Mouse (Mus musculus) kidney, embryonic 16.5 days (tissue): Measurements from ENCODE around the gene Fam53b. TPM values are rescaled to one million over a fixed set of nuclear protein-coding genes. Genes with fewer than 3 reads are reported as not detected.
"Not testable (repeated sequence)": the region's sequence is repeated elsewhere in the genome, so short reads cannot be mapped to it uniquely, and the experiment has no call there.

Experiments
- ATAC-seq: fragments of 200-750 bp; cut with Nextera tagmentation; 2 replicates; pipeline ENCODE4 v1.8.0; 2017; ENCODE audit warnings: moderate TSS enrichment; ENCODE audit not compliant: low FRiP score, low TSS enrichment
- H3K27ac ChIP-seq: fragments of 300-500 bp; sonication (generic); 2 replicates; pipeline ENCODE4 v1.5.1; 2014; ENCODE audit warnings: low read length
- H3K27me3 ChIP-seq: fragments of 300-500 bp; sonication (generic); 2 replicates; pipeline ENCODE4 v1.6.1; 2014; ENCODE audit warnings: low read length, control low read depth, mixed read lengths; ENCODE audit not compliant: insufficient read depth
- H3K36me3 ChIP-seq: fragments of 300-500 bp; sonication (generic); 2 replicates; pipeline ENCODE4 v1.6.1; 2014; ENCODE audit warnings: low read length, control low read depth, mixed read lengths; ENCODE audit not compliant: insufficient read depth
- H3K4me1 ChIP-seq: fragments of 300-500 bp; sonication (generic); 2 replicates; pipeline ENCODE4 v1.6.1; 2014; ENCODE audit warnings: low read length, control low read depth, mixed read lengths; ENCODE audit not compliant: insufficient read depth
- H3K4me2 ChIP-seq: fragments of 300-500 bp; sonication (generic); replicated peaks from 2 replicates; pipeline ENCODE4 v1.6.1; 2014; ENCODE audit warnings: low read depth, low read length
- H3K4me3 ChIP-seq: fragments of 300-500 bp; sonication (generic); 2 replicates; pipeline ENCODE4 v1.5.1; 2014; ENCODE audit warnings: mild to moderate bottlenecking, low read length
- H3K9ac ChIP-seq: fragments of 300-500 bp; sonication (generic); replicated peaks from 2 replicates; pipeline ENCODE4 v1.6.1; 2014; ENCODE audit warnings: low read length
- H3K9me3 ChIP-seq: fragments of 300-500 bp; sonication (generic); 2 replicates; pipeline ENCODE4 v1.6.1; 2016; ENCODE audit warnings: low read length, control low read depth
- WGBS: fragments of 180-500 bp; shearing (Covaris S2); extraction: QIAGEN DNeasy Blood & Tissue Kit; methylation state at CpG from one replicate; pipeline ENCODE4 v1.1.7; 2014; 5-methylcytosine and 5-hydroxymethylcytosine counted together
- polyA plus RNA-seq: library from polyadenylated mRNA; unstranded; fragments of >200 nt; fragmentation: Nextera tagmentation; extraction: Ambion mirVana; gene quantifications from 2 replicates; pipeline ENCODE4 v1.2.1, GENCODE M21; 2015

Gene Fam53b
- polyA plus RNA-seq, 1 experiment from 2014 or later = 22.5 TPM

DNA sequence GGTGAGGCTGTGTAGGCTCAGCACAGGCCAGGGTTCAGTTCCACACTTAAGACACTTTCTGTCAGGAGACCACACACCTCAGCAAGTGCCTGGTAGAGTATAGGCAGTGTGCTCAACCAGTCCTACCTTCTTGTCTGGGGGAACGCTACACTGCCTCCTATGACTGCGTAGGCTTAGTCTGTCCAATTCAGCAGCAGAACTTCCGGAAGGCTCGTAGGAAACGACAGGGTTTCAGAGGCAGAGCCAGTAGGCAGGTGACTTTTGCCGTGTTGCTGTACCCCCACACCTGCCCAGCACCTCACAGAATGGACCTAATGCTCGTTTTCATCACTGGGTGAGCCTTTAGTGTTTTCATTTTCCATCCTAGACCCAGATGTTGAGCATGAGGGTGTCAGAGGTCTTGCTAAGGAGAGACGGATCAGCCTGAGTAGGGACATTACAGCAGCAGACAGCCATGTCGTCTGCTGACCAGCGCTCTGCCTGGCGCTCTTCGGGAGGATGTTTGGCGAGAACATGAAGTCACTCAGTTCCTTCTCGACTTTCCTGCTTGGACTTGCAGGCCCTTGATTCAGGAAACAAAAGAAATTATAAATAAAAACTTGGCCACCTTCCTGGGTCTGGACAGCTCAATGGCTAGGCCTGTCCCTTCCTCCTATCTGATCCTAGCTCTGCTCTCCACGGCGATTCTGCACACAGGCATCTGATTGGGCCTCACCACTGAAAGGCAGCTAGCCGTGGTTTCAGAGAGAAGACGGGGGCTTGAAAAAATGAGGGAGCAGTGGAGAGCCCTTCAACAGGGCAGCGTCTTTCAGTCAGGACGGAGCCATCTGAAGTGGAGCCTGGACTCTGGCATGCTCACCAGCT, 143.5 kb downstream of the Fam53b start:
- WGBS = 79% methylated on average over 20 of the region's 20 CpGs
- Histone ChIP-seq H3K4me3 (no peak overlapping the region), H3K4me2 (no peak overlapping the region), H3K27ac (peak overlapping the region; percentile 45), H3K27me3 (no peaks in the 10 kb centered on the region), H3K9ac (no peak overlapping the region; the same call in 1 of the 2 replicates), H3K9me3 (no peaks in the 10 kb centered on the region), H3K36me3 (no peaks in the 10 kb centered on the region), H3K4me1 (no peaks in the 10 kb centered on the region; the same call in 1 of the 2 replicates)
- peak; percentile 34; the same call in 1 of the 2 replicates for ATAC-seq

DNA sequence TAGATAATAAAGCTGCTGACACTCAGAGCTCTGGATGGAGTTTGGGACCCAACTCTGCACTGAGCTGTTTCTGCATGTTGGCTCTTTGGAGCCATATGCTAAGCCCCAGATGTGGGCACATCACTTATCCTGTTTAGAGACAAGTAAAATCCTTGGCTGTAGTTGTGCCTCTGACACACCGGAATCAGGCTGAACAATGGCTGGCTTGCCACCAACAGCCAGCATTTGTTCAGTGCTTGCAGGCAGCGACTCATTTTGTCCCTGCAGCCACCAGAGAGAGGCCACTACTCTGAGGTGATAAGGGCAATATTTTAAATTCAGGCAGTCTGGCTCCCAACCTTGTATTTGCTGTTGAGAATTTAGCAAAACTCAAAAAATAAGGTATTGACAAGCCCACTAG, 145.1 kb downstream of the Fam53b start:
- peak overlapping the region; percentile 39; the same call in 1 of the 2 replicates for H3K27ac ChIP-seq

DNA sequence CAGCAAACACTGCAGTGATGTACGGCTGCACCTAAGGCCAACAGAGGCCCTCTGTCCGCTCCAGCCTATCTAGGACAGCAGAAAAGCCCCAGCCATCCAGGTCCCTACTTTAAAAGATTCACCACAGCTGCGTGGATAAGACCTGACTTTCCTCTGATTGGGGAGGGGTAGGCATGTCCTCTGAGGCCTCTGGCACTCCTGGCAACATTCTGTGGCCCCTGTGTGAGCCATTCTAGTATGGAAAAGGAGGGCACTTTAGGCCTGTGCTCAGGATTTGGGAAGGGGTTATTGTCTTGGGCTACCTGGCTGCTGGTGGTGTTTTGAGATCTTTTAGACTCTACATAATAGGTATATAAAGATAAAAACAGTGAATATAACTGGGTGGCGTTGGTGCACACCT, 147.2 kb downstream of the Fam53b start:
- ATAC-seq = no peak
- Histone ChIP-seq H3K27ac (no peak overlapping the region), H3K4me3 (no peak overlapping the region), H3K9me3 (no peaks in the 10 kb centered on the region), H3K9ac (no peak overlapping the region), H3K4me2 (no peak overlapping the region), H3K36me3 (no peaks in the 10 kb centered on the region), H3K4me1 (no peaks in the 10 kb centered on the region; the same call in 1 of the 2 replicates), H3K27me3 (no peaks in the 10 kb centered on the region)
- 76% methylated on average over 4 of the region's 4 CpGs for WGBS

More for the DNA sequence above, 145.1 kb downstream of the Fam53b start:
- H3K4me3 ChIP-seq = no peak overlapping the region
- H3K4me1 ChIP-seq = no peaks in the 10 kb centered on the region; the same call in 1 of the 2 replicates
- no peak for ATAC-seq
- H3K27me3 ChIP-seq = no peaks in the 10 kb centered on the region
- H3K9me3 ChIP-seq = no peaks in the 10 kb centered on the region
- H3K4me2 ChIP-seq = no peak overlapping the region
- H3K9ac ChIP-seq = no peak overlapping the region
- no peaks in the 10 kb centered on the region for H3K36me3 ChIP-seq
- WGBS = 63% methylated on average over 2 of the region's 2 CpGs

DNA sequence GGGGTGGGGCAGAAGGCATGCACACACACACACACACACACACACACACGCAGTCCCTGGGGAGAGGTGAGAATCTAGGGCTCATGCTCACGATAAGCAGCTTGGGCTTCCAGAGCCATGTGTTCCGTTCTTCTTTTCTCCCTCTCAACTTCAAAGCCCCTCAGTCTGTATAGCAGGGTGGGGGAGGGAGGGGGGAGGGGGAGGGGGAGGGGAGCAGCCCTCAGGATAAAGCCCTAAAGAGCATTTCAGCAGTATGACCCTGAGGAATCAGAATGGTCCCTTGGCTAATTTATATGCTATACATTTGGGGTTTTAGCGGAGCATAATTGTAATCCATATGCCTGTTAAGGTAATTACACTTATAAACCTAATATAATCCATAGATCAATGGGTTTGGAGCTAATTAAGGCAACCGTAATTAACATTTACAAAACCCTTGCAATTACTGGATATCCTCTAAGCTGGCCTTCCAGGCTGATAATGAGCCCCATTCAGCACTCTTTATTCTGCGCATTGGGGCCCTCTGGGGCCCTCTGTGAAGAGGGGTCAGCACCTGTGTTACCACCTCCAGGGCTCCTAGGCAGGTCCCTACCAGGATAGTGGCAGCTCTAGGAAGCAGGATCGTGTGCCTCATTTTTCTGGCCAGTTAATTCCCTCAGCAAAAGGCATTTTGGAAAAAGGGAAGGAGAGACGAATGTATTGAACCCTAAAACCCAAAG, 147.9 kb downstream of the Fam53b start:
- no peak for ATAC-seq
- no peak overlapping the region for H3K4me2 ChIP-seq
- H3K9me3 ChIP-seq = no peaks in the 10 kb centered on the region
- H3K27ac ChIP-seq = no peak overlapping the region
- no peaks in the 10 kb centered on the region for H3K27me3 ChIP-seq
- no peaks in the 10 kb centered on the region for H3K36me3 ChIP-seq
- no peak overlapping the region for H3K4me3 ChIP-seq
- H3K4me1 ChIP-seq = peaks cover 2% of the 10 kb centered on the region; the same call in 1 of the 2 replicates
- no peak overlapping the region for H3K9ac ChIP-seq
- WGBS = 52% methylated on average over 8 of the region's 8 CpGs

DNA sequence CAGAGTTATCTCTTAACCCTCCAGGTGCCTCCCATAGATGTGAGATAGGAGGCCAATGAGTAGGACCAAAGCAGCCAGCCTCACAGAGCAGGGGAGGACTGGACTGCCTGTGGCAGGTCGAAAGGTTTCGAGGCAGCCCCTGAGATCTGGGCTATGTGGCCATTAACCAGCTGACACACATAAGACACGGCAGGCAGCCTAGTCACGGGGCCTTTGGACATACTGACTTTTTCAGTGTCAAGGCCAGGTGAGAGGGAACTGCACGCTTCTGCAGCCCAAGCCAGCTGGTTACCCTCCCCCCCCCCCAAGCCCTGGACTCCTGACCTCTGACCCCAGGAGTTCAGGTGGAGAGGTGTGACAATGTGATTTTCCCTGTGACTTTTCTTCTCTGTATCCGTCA, 148.9 kb downstream of the Fam53b start:
- Histone ChIP-seq H3K9me3 (no peaks in the 10 kb centered on the region), H3K27me3 (no peaks in the 10 kb centered on the region), H3K36me3 (no peaks in the 10 kb centered on the region), H3K27ac (no peak overlapping the region), H3K4me2 (no peak overlapping the region), H3K9ac (no peak overlapping the region), H3K4me1 (peaks cover 8% of the 10 kb centered on the region; the same call in 1 of the 2 replicates), H3K4me3 (no peak overlapping the region)
- ATAC-seq = no peak
- 81% methylated on average over 6 of the region's 6 CpGs for WGBS

DNA sequence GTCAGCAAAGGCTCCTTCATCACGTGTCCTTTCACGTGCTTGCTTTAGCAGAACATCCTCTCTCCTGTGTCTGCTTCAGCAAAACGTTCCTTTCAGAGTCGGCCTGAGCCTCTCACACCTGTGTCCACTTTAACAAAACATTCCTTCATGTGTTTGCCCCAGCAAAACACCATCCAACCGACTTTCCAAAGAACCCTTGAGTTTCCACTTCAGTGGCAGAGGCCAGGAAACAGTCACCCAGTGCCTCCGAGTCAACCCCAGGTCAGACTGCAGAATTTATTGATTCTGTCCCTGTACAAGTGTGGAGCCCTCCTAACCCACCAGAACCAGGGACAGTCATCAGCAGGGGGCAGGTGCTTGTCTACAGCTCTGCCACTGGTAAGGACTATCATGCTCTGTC, 150.9 kb downstream of the Fam53b start:
- peaks cover 27% of the 10 kb centered on the region for H3K4me1 ChIP-seq
- not testable (repeated sequence) for H3K9ac ChIP-seq, H3K9me3 ChIP-seq, ATAC-seq, H3K36me3 ChIP-seq, H3K27ac ChIP-seq, H3K27me3 ChIP-seq, H3K4me2 ChIP-seq, H3K4me3 ChIP-seq
- 59% methylated on average over 6 of the region's 6 CpGs for WGBS

Other genes with a start within 250 kb of the Fam53b start
- 172 and 186 TPM in 2 replicates for gene Oat, start 237.5 kb downstream of the Fam53b start, polyA plus RNA-seq
- not detected in 2 replicates for gene Nkx1-2, start 214.2 kb downstream of the Fam53b start, polyA plus RNA-seq
- 23.1 and 24.3 TPM in 2 replicates for gene Lhpp, start 203.2 kb downstream of the Fam53b start, polyA plus RNA-seq
- gene Eef1akmt2, start 38.8 kb upstream of the Fam53b start, polyA plus RNA-seq = 64.9 and 71.2 TPM in 2 replicates
- 34.2 and 40.8 TPM in 2 replicates for gene Abraxas2, start 45.3 kb upstream of the Fam53b start, polyA plus RNA-seq
- 9.6 and 10.0 TPM in 2 replicates for gene Zranb1, start 117.3 kb upstream of the Fam53b start, polyA plus RNA-seq